Mouse (Mus musculus): ENCODE measurements at regions not wholly inside any gene's neighbourhood (a gene's known extent, or its start where the extent isn't known, plus 50 kb on each side); places are given as distances from the start of the nearest gene placed in this dataset.

- ATAC-seq (replicated peaks; ENCODE audit: poor library complexity, severe bottlenecking) = no peak
These were observed 346.6 kb downstream of the Ankrd50 start for GRCm38 (mm10) chr3:38138014-38138413.

- no peak for ATAC-seq (replicated peaks; ENCODE audit: poor library complexity, severe bottlenecking)
These were observed 348.8 kb downstream of the Ankrd50 start for GRCm38 (mm10) chr3:38135808-38136214.

- no peak for ATAC-seq (replicated peaks; ENCODE audit: poor library complexity, severe bottlenecking)
These were observed 350.2 kb downstream of the Ankrd50 start for GRCm38 (mm10) chr3:38134425-38134824.

DNA sequence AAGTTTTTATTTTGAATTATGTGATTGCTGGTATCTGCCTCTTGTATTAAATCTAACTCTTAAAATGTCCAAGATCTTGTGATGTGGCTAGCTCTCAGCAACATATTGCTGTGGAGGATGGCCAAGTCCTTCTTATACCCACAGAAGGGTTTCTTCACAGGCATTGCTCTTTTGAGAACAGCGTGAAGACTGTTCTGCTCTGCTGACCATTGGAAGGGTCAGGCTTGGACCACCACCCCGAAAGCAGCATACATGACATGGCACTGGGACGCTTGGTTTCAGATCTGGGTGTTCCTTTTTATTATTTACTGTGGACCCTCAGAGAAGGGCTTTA, 352.8 kb downstream of the Ankrd50 start:
- no peak for ATAC-seq (replicated peaks; ENCODE audit: poor library complexity, severe bottlenecking)

GRCm38 (mm10) chr3:38131176-38131886, 353.3 kb downstream of the Ankrd50 start:
- ATAC-seq (replicated peaks; ENCODE audit: poor library complexity, severe bottlenecking) = no peak

DNA sequence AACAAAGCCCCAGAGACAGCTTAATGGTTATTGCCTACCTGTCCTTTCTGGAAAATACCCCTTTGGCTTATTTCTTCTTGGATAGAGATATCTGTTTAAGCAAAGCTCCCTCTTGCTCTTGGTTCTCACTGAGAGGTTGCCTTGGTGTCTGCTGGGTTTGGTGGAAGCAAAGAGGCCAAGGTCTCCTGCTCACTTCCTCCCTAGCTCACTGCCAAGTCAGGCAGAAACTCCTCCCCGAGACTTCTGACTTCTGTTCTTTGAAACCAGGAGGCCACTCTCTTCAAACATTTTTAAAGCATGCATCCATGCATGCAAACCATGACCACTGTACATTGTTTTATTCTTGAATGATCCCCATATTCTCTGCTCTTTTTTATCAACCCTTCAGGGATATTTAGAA, 354.6 kb downstream of the Ankrd50 start:
- peak; percentile 41; the same call in 1 of the 2 replicates for ATAC-seq (replicated peaks; ENCODE audit: poor library complexity, severe bottlenecking)

GRCm38 (mm10) chr3:38129167-38129500, 355.5 kb downstream of the Ankrd50 start:
- ATAC-seq (replicated peaks; ENCODE audit: poor library complexity, severe bottlenecking) = peak; percentile 28

DNA sequence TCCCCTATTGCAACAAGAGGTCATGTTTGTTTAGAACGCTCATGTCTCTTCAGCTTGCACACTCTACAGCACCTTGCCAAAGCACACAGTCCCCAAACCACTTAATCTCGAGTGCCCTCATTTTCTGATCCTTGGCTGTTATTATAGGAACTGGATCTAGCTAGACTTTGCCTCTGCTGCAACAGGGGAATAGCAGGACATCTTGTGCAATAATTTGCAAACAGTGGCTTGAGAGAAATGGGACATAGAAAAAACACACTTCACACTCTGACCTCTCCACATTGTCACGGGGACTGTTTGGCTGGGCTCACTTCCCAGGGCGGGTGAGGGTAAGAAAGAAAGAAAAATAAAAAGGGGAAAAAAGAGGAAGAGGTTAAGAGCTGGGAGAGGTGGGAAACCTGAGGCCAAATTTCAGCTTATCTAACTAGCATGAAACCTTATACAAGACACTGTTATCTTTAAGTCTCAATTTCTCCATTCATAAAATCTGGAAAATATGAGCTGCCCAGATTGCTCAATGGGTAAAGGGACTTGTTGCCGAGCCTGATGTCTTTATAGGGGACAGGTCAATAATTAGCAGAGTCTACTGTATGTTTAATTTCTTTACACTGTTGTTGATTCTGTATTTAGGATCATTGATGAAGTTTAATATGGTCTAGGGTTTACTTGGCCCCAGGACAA, 356.0 kb downstream of the Ankrd50 start:
- ATAC-seq (replicated peaks; ENCODE audit: poor library complexity, severe bottlenecking) = peak; percentile 84

- ATAC-seq (replicated peaks; ENCODE audit: poor library complexity, severe bottlenecking) = peak; percentile 75
These were observed 368.4 kb downstream of the Ankrd50 start for GRCm38 (mm10) chr3:38116071-38116787.

DNA sequence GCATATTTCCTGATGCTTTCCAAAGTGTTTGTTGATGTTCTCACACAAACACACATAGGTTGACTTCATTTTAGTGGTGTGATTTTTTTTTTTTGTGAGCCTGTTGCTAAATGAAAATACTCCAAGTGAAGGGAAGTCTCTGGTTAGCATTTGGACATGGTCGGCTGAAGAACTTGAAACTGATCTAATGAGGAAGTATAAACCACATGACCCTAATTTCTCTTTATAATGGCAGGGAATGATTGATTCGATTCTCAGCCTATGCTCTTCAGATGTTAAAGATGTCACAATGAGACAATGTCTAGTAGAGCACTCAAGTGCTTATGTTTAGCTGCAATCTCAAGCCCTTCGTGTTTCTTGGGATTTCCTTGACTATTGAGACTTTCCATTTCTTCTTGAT, 372.1 kb downstream of the Ankrd50 start:
- peak; percentile 93 for ATAC-seq (replicated peaks; ENCODE audit: poor library complexity, severe bottlenecking)

DNA sequence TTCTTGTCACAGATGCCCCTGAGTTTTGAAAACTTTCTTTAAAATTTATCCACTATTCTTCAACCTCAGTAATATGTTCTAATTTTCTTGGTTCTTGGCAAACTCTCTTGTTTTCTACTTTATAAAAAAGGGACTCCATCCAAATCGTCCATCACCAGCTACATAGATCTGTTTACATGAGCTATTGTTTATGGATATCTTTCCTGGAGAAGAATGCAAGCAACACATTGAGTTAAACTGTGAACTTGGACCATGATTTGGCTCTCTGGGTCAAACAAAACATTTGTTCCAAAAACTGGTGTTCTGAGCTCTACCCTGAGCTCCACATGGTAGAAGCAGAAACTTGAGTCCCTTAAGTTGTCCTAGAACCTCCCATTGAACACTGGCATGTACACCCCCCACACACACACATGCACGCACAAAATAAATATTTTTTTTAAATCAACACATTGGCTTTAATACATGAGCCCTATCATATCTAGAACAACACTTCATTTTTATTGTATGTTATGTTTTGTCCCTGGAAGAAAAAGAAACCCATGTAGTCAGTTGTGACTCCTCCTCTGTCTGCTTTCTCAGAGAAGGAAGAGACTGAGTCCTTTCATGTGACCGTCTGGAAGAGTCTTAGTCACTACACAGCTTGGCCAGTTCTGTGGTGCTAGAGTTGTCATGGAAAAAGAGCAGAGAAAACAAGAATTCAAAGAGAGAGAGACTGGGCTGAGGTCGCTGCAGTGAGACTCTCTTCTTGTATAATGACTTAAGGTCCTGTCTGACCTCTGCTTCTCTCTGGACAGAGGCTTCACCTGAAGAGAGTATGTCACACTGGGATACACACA, 379.4 kb downstream of the Ankrd50 start:
- ATAC-seq (replicated peaks; ENCODE audit: poor library complexity, severe bottlenecking) = 0 out of 2 replicates have a peak, but pooled peaks have one; percentile 12

- ATAC-seq (replicated peaks; ENCODE audit: poor library complexity, severe bottlenecking) = no peak
These were observed 380.1 kb upstream of the Gm5148 start for GRCm38 (mm10) chr3:38104418-38104817.

DNA sequence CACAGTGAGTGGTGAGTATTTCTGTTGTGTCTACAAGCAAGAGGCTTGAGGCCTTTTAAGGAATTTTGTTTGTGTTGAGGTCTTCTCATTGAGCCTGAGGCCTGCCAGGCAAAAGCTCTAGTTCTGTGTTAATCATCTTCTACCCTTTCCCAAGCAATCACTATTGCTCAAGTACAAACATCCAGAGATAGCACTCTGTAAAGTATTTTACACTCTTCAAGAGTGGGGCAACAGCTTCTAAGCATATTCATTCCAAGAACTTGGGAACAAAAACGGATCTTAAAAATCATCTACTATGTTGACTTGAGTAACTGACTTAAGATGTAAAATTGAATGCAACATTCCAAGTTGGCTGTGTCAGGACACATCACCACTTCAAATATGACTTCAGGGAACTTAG, 378.7 kb upstream of the Gm5148 start:
- no peak for ATAC-seq (replicated peaks; ENCODE audit: poor library complexity, severe bottlenecking)

DNA sequence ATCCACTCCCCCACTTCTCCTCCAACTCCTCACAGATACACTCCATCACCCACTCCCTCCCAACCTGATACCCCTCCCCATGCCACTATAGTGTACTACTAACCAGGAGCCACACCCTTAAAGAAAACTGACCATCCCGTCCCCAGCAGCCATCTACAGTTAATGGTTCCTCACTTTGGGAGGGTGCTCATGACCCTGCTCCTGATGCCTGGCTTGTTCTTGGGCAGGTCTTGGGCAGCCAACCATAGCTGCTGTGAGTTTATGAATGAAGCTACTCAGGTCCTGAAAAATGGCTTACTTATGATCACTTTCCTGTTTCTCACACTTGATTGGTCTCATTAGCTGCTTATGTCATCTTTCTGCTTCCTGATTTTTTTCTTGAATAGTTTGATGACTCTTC, 377.9 kb upstream of the Gm5148 start:
- ATAC-seq (replicated peaks; ENCODE audit: poor library complexity, severe bottlenecking) = no peak

- ATAC-seq (replicated peaks; ENCODE audit: poor library complexity, severe bottlenecking) = peak; percentile 99
These were observed 370.2 kb upstream of the Gm5148 start for GRCm38 (mm10) chr3:38094370-38094979.

DNA sequence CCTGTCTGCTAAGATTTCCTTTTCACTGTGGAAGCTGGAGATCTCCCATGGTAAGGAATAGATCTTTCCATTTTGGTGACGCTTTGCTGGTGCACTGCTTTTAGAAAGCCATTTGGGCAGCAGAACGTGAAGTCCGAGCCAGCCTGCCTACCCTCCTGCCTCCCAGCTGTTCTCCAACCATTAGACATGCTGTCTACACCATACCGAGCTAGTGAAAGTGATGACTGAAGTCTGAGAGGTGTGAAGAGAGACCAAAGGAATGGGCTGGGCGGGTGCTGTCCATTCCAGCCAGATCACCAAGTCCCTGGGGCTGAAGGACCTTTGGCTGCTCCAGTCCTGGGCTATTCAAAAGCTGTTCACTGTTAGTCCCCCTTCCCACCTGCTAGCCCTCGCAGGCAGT, 360.3 kb upstream of the Gm5148 start:
- no peak for ATAC-seq (replicated peaks; ENCODE audit: poor library complexity, severe bottlenecking)

DNA sequence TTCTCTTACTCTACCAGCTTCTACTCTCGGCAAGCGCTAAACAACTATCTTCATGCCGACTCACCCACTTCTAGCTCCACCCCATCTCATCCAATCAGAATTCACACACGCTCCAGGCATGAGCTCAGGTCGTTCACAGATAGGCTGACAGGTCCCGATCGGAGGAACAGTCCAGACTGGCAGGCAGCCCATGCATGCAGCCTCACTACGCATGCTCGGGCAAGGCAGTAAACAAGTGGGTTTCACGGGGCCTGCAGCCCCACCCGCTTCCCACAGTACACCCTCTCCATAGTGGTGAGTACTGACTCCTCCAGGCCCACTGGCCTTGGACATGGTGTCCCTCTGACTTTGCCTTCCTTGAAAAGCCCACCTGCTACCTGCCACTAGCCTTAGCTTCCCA, 358.1 kb upstream of the Gm5148 start:
- no peak for ATAC-seq (replicated peaks; ENCODE audit: poor library complexity, severe bottlenecking)

DNA sequence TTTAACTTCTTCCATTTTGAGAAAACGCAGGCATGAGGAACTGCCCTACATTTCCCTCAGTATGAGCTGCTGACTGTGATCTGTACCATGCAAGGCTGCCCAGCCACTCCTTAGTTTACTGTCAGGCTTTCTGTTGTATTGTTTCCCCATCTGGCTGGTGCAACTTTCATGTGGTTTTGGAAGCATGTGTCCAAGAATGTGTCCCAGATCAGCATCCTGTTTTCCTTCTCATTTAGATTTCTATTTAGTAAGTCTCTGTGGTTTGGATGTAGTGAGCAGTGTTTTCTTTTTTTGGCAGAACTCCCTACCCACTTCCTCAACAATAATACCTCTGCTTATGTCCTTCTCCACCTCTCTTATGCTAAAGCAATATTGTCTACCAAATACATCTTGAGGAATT, 352.5 kb upstream of the Gm5148 start:
- peak; percentile 96 for ATAC-seq (replicated peaks; ENCODE audit: poor library complexity, severe bottlenecking)

DNA sequence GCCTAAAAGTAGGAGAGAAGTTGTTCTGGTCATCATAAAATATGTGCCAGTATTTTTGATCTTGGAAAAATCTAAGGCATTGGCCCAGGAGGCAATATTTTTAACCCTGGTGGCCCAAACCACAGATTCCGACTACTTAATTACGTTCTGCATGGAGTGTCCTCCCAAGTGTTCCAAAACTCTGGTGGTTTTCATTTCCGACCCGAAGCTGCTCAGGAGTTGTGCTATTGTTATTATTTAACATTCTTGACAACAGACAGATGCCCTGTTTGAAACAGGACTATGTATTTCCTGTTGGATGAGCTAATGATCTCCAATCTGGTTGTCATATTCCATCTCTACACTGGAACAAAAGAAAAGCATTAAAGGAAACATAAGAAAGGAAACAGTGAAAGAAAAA, 349.7 kb upstream of the Gm5148 start:
- no peak for ATAC-seq (replicated peaks; ENCODE audit: poor library complexity, severe bottlenecking)

DNA sequence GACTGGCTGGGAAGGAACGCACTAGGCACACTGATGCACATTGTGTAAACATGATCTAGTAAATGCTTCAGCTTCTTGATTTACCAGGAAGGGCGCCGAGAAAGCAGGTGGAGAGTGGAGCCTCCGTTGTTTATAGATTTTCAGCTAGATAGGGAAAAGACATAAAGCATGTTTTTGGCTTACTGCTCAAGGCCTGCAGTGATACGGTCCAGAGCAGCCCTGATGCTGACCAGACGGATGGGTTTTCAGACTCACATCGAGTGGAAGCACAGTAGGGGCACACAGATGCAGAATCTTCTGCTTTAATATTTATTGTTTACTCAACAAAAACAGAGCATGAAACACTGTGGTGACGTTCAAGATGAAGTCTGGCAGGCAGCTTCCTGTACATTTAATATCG, 331.3 kb upstream of the Gm5148 start:
- ATAC-seq (replicated peaks; ENCODE audit: poor library complexity, severe bottlenecking) = no peak
